Mouse (Mus musculus): ENCODE measurements around the gene Mybph.
"Not testable (repeated sequence)": the region's sequence is repeated elsewhere in the genome, so short reads cannot be mapped to it uniquely, and the experiment has no call there.

Gene Mybph

DNA sequence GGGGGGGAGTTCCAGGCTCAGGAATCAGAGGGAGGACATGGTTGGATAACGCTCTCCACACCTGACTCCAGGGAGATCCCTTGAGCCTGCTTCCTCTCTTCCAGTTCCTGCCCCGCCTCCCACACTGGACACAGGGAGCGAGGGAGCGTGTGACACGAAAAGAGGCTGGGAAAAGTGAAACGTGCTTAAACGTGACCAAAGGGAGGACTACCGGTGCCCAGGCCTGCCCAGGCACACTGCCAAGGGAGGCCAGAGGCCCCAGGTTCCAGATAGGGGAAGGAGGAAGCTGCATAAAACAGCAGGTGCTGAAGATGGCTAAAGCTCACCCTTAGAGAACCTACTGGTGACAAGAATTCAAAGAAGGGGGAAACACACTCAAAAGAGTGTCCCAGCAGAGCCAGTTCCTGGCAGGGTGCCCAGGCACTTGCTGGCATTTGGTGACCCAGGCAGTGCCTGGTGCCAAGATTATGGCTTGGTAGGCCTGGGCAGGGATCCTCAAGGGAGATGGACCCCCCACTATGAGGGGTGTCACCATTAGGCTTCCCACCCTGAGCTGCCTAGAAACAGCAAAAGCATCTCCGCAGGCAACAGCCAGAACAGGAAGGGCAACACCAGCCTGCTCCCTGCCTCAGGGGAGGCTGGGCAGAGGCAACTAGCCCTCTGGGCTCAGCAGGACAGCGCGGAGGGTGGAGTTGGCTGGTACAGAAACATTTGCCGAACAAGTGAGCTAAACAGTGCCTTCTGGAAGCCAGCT lies 39.7 kb downstream of the Mybph start:
- DNase-seq (ENCODE audit: low read depth, low spot score) = no peak

DNA sequence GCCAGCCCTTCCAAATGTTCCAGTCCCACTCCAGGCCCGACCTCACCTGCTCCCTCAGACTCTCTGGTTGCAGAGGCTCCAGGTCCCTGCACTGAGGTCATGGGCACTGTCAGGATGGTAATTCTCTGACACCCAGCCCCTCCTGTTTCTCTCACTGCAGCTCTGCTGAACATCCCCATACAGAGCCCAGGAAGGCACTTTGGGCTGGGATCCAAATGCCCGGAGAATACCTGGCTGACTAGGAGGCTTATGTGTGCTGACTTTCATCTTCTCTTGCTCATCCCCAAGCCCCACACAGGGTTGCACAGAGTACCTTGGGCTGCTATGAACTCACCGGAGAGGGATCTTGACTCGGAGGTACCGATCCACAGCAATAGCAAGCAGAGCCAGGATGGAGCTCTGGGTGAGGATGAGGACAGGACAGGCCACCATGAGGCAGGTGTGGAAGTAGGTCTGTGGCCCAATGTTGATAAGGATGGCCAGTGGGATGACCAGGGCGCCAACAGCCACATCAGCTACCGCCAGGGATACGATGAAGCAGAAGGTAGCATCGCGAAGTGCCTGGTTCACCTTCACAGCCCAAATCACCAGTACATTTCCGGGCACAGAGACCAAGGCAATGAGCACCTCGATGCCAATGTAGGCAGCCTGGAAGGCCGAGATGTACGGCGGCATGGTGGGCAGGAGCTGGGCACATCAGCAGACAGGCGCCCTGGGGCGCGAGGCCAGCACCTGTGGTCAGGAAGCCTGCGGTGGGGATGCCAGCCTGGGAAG lies 40.6 kb downstream of the Mybph start:
- no peak for DNase-seq (ENCODE audit: low read depth, low spot score)

DNA sequence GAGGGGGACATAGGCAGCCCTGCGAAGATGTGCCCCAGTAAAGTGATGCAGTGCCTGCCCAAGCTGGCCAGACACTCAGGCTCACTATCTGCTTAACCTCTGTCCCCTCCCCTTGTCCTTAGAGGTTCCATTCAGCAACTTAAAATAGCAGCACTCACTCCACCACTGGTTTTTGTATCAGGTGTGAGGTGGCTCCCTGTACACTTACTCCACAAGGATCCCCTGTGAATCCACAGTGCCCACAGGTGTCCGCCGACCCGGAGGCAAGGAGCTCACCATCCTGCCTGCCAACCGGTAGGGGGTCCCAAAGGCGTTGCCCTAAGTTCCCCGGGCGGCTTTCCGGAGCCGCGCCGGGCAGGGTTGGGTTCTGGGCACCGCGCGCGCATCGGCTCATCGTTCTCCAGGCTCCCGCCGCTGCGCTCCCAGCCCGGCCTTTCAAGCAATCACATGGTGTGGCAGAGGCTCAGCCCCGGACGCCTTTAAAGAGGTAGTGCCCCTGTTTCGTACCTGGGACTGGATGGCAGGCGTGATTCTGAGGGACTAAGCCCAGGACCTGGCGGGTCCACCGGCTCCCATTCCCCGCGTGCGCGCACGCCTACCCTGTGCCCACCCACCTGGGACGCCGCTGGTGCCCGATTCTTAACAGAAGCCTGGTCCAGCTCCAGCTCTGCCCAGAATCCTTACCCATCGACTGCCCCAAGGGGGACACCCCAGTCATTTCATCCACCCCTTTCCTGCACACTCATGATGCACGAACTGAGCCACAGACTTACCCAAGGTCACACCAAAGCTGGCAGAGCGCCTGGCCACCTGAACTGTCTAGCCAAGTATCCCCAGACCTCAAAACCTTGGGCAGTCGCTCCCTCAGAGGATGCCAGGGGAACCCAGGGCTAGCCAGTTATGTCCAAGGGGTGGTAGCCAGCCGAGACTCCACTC lies 41.5 kb downstream of the Mybph start:
- no peak for DNase-seq (ENCODE audit: low read depth, low spot score)

DNA sequence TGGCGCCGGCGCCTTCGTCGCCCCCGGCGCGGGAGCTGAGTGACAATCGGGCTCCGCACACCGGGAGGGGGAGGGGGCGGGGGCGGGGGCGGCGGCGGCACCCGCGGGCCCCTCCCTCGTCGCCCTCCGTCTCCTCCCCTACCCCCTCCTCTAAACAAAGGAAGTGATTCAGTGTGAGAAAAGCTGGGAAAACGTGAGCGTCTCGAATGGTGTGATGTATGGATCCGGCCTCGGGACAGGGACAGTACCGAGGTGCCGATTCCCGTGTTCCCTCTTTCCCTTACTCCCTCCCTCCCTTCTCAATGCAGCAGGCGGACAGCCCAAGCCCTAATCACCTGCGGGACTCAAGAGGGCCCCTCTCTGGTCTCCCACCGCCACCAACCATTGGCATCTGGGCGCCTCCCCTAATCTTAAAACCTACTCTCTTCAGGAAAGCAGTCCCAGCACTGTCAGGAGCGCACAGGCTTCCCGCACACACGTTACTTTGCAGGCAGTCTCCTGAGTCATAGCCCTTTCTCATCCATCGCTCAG lies 42.2 kb downstream of the Mybph start, which contains the start of gene Adora1:
TSS of gene Adora1 (minus strand) at position 41 of the 531 bp plus-strand sequence.
- DNase-seq (ENCODE audit: low read depth, low spot score) = no peak

DNA sequence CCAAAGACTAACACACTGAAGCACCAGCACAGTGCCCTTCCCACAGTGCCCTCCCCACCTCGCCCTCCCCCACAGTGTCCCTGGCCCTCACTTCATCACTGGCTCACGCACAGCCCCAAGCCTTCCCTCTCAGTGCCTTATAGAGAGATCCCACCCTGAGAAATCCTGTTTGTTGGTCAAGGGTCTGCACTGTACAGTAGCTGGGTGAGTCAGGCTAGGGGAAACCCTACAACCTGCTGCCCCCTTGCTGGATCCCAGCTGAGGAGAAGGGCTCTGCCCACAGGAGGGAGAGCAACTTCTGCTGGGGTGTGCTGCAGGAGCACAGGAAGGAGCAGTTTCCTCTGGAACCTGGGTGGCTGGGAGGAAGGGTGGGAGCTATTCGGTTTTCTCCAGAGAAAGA lies 42.9 kb downstream of the Mybph start:
- DNase-seq (ENCODE audit: low read depth, low spot score) = no peak

DNA sequence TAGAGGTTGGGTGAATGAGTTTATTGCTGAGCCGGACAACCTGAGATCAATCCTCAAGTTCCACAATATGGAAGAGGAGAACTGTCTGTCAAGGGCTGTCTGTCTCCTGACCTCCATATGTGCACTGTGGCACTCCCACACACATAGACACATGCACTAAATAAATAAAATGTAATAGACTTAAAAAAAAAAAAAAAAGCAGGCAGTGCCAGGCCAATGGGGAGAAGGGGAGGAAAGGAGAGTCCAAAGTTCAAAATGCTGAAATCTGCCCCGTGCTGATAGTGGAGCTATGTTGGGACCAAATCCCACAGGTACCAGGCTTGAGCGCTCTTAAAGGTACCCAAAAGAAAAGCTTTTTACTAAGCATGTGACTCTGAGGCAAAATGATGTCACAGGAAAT lies 44.2 kb downstream of the Mybph start:
- DNase-seq (ENCODE audit: low read depth, low spot score) = no peak

DNA sequence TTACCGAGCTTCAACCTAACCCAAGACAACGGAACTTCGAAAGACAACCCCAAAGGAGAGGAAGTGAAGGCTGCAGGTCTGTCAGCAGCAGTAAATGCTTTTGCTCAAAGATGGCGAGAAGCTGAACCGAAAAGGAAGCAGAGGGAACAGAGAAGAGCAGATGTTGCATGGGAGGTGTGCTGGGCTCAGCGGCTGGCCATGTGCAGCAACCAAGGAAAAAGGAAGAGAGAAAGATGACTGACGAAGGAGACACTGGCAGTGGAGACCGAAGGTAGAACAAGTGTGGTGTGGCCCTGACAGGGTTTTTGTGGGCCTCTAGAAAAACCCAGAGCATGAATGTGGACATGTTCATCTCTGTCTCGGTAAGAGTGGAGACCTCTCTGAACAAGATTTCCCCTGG lies 47.5 kb downstream of the Mybph start:
- no peak for DNase-seq (ENCODE audit: low read depth, low spot score)

DNA sequence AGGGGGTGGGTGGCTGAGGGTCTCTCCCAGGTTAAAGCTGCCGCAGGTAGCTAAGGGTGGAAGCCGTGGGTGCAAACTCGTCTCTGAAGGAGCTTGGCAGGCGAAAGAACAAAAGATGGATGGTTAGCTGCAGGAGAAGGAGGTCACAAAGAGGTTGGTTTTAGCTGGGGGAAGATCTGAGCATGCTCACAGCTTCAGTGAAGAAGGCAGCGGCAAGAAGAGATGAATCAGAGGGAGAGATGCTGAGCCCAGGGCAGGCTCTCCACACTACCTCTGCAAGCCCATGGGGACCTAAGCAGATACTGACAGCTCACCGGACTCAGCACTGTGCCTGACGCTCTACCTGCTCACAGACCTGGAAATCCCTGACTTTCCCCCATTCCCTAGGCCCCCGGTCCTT lies 48.0 kb downstream of the Mybph start:
- DNase-seq (ENCODE audit: low read depth, low spot score) = no peak

DNA sequence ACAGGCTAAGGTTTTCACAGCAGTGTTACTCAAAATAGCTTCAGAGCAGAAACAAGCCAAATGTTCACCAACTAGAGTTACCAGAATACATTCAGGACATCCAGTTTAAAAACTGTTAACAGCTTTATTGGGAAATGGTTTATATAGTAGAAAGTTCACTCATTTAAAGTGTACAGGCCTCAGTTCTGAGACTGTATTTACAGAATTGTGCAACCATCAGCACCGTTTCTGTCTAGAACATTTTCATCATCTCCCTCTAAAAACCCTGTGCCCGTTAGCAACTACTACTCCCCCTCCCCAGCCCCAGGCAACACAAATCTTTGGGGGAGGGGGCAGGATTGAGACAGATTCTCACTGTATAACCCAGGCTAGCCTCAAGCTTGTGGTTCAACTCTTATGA lies 49.0 kb downstream of the Mybph start:
- no peak for DNase-seq (ENCODE audit: low read depth, low spot score)

DNA sequence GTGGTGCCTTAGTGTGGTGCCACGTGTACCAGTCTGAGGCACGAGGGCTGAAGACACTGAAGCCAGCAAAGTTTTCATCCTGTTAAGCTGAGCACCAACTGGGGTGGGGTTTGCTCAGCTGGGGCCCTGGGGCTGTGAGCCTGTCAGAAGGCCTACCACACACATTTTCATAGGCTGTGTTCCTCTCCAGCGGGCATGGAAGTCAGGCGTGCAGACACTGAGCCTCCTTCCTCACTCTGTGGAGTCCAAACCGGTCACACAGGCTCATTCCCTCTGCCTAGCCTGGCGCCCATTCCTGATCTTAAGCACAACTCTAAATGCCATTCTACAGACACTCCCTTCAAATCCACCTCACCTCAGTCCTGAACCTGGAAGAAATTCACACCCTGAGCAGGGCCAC lies 50.3 kb downstream of the Mybph start:
- DNase-seq (ENCODE audit: low read depth, low spot score) = no peak

DNA sequence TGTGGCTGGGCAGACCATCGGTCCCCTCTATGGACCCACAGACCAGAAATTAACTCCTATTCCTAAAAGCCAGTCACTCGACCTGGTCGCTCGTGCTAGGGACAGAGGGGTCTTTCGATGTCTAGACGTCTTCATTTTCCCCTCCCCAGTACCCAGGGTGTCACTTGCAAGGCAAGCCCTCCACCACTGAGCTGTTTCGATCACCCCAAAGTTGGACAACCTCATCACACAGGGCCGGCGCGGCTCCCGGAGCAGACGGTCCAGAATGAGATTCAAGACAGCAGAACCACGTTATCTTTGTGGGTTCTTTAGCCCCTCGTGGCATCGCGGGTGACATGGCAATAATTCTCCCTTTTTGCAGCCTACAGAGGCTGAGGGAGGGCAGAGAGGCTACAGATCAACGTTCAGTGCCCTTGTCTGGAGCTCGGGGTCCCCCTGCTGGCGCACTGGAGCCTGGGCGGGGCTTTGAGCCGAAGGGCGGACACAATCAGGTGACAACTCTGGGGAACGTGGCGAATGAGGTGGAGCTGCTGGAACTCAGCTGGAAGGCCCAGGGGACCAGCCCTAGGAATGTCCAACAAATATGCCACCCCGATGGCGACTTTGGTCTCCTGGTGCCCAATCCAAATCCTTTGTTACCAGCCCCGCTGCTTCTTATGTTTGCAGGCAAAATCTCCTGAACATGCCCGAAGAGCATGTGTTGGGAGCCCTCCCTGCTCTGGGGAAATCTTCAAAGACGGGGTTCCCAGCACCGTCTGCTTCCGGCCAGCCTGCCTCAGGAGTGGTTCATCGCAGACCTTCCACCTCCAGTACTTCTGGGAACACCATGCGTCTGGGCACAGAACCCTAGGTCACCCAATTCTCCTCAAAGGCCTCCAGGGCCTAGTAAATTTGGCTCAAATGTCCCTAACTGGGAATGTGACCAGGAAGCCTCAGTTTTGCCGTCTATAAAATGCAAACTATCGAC lies 51.0 kb downstream of the Mybph start:
- no peak for DNase-seq (ENCODE audit: low read depth, low spot score)

DNA sequence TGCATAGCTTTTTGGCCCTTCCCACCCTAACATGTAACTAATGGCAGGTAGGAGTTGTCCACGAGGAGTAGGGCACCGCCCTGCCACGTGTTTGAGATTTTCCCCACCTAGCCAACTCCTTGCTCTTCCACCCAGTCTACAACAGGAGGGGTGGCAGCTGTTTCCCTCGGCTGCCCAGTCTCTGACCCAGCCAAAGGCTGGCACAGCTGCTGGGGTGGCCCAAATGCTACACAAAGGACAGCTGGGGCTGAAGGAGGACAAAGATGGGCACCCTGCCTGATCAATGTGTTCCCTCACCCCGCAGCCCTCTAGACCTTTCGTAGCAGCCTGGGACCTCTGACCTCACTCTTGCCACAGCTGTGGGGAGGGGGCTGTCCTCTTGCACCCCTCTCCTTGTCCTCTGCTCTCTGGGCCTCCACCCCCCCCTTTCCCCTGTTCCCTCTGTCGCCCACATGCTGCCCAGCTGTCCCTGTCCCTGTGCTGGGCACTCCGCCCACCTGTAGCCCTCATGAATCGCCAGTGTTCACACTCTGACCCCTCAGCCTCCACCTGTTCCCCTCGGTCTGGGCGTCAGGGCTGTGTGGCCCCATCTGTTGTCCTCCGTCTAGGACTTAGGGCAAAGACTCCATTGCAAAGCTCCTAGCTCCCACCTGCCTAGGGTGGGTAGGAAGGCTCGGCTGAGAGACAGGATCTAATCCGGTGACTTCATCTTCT lies 51.9 kb downstream of the Mybph start:
- no peak for DNase-seq (ENCODE audit: low read depth, low spot score)

DNA sequence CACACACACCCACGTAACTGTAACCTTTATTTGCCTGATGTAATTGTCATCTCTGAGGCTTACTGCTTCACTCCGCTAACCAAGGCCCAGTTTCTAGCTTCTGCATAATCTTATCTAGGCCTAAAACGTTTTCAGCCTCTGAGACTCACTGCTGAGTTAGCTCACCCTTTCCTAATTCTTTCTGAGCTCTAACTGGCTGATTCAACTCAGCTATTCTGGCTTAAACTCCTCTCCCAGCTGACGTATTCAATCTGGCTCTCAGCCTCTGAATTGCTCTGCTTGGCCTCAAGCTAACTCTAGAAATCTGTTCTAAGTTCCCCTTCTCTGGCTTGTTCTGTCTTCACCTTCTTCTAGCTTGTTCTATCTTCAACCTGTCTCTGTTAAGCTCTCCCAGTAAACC lies 53.3 kb downstream of the Mybph start:
- no peak for DNase-seq (ENCODE audit: low read depth, low spot score)

DNA sequence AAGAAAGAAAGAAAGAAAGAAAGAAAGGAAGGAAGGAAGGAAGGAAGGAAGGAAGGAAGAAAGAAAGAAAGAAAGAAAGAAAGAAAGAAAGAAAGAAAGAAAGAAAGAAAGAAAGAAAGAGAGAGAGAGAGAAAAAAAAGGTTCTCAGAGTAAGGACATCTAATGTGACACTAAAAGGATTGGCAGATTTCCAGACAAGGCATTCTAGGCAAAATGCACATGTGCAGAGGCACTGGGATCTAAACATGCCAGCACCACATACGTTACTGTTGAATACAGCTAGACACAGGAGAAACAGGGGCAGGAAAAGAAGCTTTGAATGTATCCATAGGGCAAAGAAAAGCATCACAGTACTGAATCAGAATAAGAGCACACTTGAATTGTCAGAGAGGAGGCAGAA lies 56.4 kb downstream of the Mybph start:
- not testable (repeated sequence) for DNase-seq (ENCODE audit: low read depth, low spot score)

All from telencephalon, adult 2 months (tissue).